Mouse (Mus musculus) forebrain, embryonic 12.5 days (tissue): Measurements from ENCODE around the gene Thap3. TPM values are rescaled to one million over a fixed set of nuclear protein-coding genes. Genes with fewer than 3 reads are reported as not detected.
A peak's percentile ranks its signal among the peaks of the same experiment; 100 is the strongest.

Experiments used
- ATAC-seq: fragments of 200-750 bp; cut with Nextera tagmentation; 2 replicates; pipeline ENCODE4 v1.8.0; 2017; ENCODE audit warnings: moderate TSS enrichment; ENCODE audit not compliant: low FRiP score
- H3K27ac ChIP-seq: fragments of 300-500 bp; sonication (generic); 2 replicates; pipeline ENCODE4 v1.5.1; 2016; ENCODE audit warnings: mild to moderate bottlenecking
- H3K27me3 ChIP-seq: fragments of 300-500 bp; sonication (generic); 2 replicates; pipeline ENCODE4 v1.6.1; 2016; ENCODE audit warnings: mild to moderate bottlenecking
- H3K36me3 ChIP-seq: fragments of 300-500 bp; sonication (generic); replicated peaks from 2 replicates; pipeline ENCODE4 v1.6.1; 2016; ENCODE audit warnings: mild to moderate bottlenecking
- H3K4me1 ChIP-seq: fragments of 300-500 bp; sonication (generic); 2 replicates; pipeline ENCODE4 v1.6.1; 2016
- H3K4me2 ChIP-seq: fragments of 300-500 bp; sonication (generic); 2 replicates; pipeline ENCODE4 v1.6.1; 2016; ENCODE audit warnings: mild to moderate bottlenecking, moderate library complexity
- H3K4me3 ChIP-seq: fragments of 300-500 bp; sonication (generic); replicated peaks from 2 replicates; pipeline ENCODE4 v1.5.1; 2016; ENCODE audit warnings: mild to moderate bottlenecking
- H3K9ac ChIP-seq: fragments of 300-500 bp; sonication (generic); 2 replicates; pipeline ENCODE4 v1.6.1; 2016; ENCODE audit warnings: mild to moderate bottlenecking
- H3K9me3 ChIP-seq: fragments of 300-500 bp; sonication (generic); 2 replicates; pipeline ENCODE4 v1.6.1; 2016
- WGBS: fragments of 180-500 bp; shearing (Covaris S2); methylation state at CpG from one replicate; pipeline ENCODE4 v1.1.7; 2016; 5-methylcytosine and 5-hydroxymethylcytosine counted together
- polyA plus RNA-seq: library from polyadenylated mRNA; unstranded; fragments of >200 nt; fragmentation: Nextera tagmentation; extraction: Ambion mirVana; gene quantifications from 2 replicates; pipeline ENCODE4 v1.2.1, GENCODE M21; 2016

Thap3 gene
- polyA plus RNA-seq, 1 experiment from 2014 or later = 38.6 TPM

DNA sequence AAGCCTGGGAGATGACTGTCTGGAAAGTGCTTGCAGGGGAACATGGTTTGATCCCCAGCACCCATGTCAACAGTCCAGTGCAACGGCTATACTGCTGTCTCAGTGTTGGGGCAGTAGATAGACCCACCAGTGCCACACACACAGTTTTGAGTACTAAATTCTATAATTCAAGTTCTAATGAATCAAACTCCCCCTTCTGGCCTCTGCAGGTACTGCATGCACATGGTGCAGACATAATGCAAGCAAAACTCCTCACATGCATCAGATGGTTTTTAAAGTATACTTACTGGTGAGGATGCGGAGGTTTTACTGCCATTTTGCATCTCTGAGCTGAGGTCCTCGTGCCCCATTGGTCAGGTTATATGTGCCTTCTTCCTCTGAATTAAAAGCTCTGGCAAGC, 13.4 kb downstream of the Thap3 start:
- no peak overlapping the region for H3K9ac ChIP-seq
- ATAC-seq = no peak
- H3K27ac ChIP-seq = no peak overlapping the region
- peaks cover 6% of the 10 kb centered on the region; the same call in 1 of the 2 replicates for H3K9me3 ChIP-seq
- H3K4me1 ChIP-seq = no peaks in the 10 kb centered on the region
- no peak overlapping the region for H3K4me2 ChIP-seq
- H3K27me3 ChIP-seq = no peaks in the 10 kb centered on the region
- H3K4me3 ChIP-seq = no peak overlapping the region
- WGBS = 91% methylated on average over 3 of the region's 3 CpGs
- peaks cover 75% of the 10 kb centered on the region for H3K36me3 ChIP-seq

DNA sequence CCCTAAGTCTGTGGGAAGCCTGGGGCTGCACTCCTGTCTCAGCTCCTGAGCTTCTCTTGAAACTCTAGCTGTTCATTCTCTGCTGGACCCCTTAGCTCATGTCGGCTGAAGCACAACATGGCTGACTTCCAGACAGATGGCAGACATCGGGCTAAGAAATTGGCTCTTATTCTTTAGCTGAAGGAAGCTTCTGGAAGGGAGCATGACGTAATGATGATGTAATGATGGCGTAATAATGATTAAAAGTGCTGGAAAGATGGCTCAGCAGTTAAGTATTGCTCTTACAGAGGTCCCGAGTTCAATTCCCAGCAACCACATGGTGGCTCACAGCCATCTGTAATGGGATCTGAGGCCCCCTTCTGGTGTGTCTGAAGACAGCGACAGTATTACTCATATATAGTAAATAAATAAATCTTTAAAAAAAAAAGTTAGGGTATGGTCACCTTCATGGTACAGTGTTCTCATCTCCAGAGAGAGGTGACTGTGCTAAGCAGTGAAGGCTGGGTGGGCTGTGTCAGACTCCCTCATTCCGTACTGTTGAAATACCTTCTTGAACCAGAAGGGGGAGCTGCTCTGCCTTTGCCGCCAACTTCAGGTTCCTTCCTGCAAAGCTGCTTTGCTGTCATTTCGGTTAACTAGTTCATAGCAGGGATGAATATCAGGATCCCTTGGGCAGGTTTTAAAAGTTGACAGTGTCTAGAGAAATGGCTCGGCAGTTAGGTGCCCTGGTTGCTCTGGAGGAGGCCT, 16.4 kb downstream of the Thap3 start:
- peaks cover 78% of the 10 kb centered on the region for H3K36me3 ChIP-seq
- 69% methylated on average over 10 of the region's 10 CpGs for WGBS
- no peak for ATAC-seq

DNA sequence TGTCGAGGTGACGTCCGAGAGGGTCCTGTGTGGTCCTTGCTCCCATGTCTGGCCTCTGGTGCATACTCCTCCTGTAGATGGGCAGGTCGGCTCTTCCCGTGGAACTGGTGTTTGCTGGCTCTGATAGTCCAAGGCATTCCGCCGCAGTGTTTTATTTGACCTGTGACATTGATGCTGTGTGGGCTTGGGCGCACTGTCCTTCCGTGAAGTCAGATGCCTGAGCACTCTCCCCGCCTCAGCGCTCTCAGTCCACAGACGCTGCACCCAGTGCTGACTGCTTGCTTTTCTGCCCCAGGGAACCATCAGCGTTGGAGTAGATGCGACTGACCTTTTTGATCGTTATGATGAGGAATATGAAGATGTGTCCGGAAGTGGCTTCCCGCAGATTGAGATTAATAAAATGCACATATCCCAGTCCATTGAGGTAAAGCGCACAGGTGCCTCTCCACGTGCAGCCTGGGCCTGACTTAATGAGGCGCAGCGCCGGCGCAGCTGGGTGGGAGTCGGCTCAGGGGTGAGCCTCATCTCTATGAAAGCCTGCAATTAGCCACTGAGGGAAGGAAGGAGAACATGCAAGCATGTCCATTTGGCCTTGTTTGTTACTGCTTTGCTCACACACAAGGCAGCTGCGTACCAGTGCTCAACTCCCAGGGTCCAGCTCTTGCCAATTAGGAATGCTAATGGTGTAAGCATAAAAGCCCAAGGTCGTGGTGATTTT, 20.4 kb downstream of the Thap3 start:
- WGBS = 89% methylated on average over 26 of the region's 26 CpGs
- Histone ChIP-seq H3K9ac (no peak overlapping the region), H3K4me2 (no peak overlapping the region), H3K27me3 (no peaks in the 10 kb centered on the region), H3K4me1 (no peaks in the 10 kb centered on the region), H3K4me3 (no peak overlapping the region), H3K36me3 (peaks cover 70% of the 10 kb centered on the region), H3K9me3 (no peaks in the 10 kb centered on the region), H3K27ac (peak overlapping the region; percentile 21; the same call in 1 of the 2 replicates)
- ATAC-seq = no peak

More for the DNA sequence above, 16.4 kb downstream of the Thap3 start:
- Histone ChIP-seq H3K4me3 (no peak overlapping the region), H3K4me2 (no peak overlapping the region), H3K9me3 (peaks cover 6% of the 10 kb centered on the region; the same call in 1 of the 2 replicates), H3K4me1 (no peaks in the 10 kb centered on the region), H3K27ac (no peak overlapping the region), H3K27me3 (no peaks in the 10 kb centered on the region), H3K9ac (no peak overlapping the region)

DNA sequence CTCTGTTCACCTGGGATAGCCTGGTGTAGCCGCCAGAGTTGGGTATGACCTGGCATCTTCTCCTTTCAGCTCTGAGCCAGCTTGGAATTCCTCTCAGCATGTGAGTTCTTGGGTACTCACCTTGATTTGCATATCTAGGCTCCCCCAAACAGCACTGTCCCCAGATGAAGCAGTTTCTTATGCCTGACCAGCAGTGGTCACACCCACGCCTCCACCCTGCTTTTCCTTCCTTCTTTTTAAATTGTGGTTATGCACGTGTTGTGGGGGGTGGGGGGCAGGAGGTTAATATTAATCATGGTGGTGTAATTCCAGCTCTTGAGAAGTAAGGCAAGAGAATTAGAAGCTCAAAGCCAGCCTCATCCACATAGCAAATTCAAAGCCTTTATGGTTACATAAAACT, 26.0 kb downstream of the Thap3 start:
- no peaks in the 10 kb centered on the region for H3K27me3 ChIP-seq
- H3K4me1 ChIP-seq = no peaks in the 10 kb centered on the region
- H3K9ac ChIP-seq = no peak overlapping the region
- 90% methylated on average over 3 of the region's 3 CpGs for WGBS
- H3K4me2 ChIP-seq = no peak overlapping the region
- H3K36me3 ChIP-seq = peaks cover 77% of the 10 kb centered on the region
- H3K9me3 ChIP-seq = no peaks in the 10 kb centered on the region
- no peak overlapping the region for H3K4me3 ChIP-seq
- H3K27ac ChIP-seq = no peak overlapping the region
- ATAC-seq = no peak

DNA sequence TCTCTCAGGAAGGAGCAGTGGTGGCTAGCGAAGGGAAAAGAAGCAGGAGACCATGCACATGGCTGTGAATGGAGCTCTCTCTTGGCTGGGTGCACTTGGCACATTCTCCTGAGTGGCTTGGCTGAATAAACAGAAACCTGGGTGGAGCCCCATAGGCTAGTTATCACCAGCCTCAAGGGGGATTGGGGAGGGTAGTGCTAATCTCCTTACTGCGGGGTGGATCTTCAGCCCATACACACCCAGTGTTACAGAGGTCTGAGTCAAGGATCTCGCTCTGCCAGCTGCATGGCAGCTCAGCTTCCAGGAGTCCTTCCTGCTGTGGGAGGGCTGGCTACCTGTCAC, 28.3 kb downstream of the Thap3 start:
- ATAC-seq = no peak
- 87% methylated on average over 3 of the region's 3 CpGs for WGBS
- H3K4me2 ChIP-seq = no peak overlapping the region
- H3K27me3 ChIP-seq = no peaks in the 10 kb centered on the region
- H3K4me3 ChIP-seq = no peak overlapping the region
- H3K36me3 ChIP-seq = peaks cover 84% of the 10 kb centered on the region
- H3K9ac ChIP-seq = no peak overlapping the region
- no peaks in the 10 kb centered on the region for H3K9me3 ChIP-seq
- no peak overlapping the region for H3K27ac ChIP-seq
- no peaks in the 10 kb centered on the region for H3K4me1 ChIP-seq

DNA sequence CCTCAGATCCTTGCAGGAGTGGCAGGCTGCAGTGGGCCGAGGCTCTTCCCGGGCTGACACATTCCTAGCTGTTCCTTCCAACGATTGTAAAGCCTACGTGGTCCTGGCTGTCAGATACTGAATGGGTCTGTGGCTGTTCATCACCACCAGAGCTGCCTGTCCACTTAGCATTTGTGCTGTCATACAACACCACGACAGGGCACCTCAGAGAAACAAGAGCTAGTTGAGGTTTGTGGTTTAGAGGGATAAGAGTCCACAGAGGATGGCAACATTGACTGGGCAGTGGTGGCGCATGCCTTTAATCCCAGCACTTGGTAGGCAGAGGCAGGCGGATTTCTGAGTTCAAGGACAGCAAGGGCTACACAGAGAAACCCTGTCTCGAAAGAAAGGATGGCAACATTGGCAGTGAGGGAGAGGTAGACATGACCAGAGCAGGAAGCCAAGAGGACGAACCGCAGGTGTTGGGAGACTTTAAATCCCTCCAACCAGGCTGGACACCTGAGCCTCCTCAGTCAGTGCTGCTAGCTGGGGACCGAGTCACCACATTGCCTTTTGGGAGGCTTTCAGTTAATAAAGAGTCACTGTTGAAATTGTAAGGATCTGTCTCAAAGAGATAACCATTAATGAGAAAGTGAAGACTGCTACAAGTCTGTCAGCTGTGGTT, 28.8 kb downstream of the Thap3 start:
- Histone ChIP-seq H3K4me1 (no peaks in the 10 kb centered on the region), H3K4me3 (no peak overlapping the region), H3K9me3 (no peaks in the 10 kb centered on the region), H3K27ac (no peak overlapping the region), H3K36me3 (peaks cover 82% of the 10 kb centered on the region), H3K27me3 (no peaks in the 10 kb centered on the region), H3K4me2 (no peak overlapping the region), H3K9ac (no peak overlapping the region)
- 88% methylated on average over 11 of the region's 11 CpGs for WGBS
- ATAC-seq = no peak

DNA sequence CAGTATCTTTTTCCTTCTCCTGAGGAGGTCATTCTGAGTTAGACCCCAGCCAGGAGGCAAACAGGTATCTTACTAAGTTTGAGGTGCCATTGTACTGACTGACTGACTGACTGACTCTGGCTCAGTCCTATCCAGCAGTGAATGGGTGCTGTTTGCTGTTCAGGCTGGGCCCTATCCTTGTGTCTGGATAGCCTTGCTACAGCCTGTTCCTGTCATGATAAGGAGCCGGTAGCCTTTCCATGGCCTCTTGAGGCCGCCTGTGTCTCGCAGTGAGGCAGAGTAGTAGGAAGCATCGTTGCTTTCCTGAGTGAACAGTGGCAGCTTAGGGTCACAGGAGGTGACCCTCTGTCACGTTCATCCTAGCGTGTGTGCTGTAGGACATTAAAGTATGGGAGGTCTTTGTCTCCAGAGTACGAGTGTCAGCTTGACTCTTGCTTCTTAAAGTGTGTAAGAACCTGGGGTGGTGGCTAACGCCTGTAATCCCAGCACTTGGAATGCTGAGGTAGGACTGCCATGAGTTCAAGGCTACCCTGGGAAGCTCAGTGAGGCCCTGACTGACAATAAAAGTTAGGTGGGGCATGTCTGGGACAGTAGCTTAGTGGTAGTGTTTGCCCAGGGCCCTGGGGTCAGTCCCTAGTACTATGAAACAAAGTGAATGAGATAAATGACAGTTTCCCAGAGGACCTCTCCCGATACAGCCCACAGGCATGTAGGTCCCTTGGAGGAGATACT, 31.0 kb downstream of the Thap3 start:
- H3K36me3 ChIP-seq = peaks cover 82% of the 10 kb centered on the region
- H3K4me3 ChIP-seq = no peak overlapping the region
- no peaks in the 10 kb centered on the region for H3K27me3 ChIP-seq
- no peaks in the 10 kb centered on the region for H3K9me3 ChIP-seq
- no peak overlapping the region for H3K9ac ChIP-seq
- WGBS = 92% methylated on average over 9 of the region's 9 CpGs
- no peak overlapping the region for H3K27ac ChIP-seq
- ATAC-seq = no peak
- no peaks in the 10 kb centered on the region for H3K4me1 ChIP-seq
- no peak overlapping the region for H3K4me2 ChIP-seq

DNA sequence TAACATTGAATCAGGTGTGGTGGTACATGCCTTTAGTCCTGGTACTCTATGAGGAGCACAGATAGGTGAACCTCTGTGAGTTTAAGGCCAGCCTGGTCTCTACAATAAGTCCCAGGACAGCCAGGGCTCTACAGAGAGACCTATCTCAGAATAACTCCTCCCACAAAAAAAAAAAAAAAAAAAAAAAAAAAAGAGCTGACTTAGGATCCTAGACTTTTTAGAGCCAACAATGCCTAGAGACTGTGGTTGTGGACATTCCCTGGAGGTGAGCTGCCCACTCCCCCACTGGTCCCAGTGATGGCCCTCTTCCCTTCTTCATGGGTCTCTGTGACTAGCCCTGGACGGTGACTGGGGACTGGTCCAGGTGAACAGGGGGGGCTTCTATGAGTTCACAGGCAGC, 33.0 kb downstream of the Thap3 start:
- H3K27ac ChIP-seq = no peak overlapping the region
- peaks cover 85% of the 10 kb centered on the region for H3K36me3 ChIP-seq
- H3K9me3 ChIP-seq = no peaks in the 10 kb centered on the region
- no peak for ATAC-seq
- H3K4me3 ChIP-seq = no peak overlapping the region
- WGBS = 90% methylated on average over 1 of the region's 1 CpGs
- no peak overlapping the region for H3K9ac ChIP-seq
- H3K4me1 ChIP-seq = no peaks in the 10 kb centered on the region
- no peak overlapping the region for H3K4me2 ChIP-seq
- no peaks in the 10 kb centered on the region for H3K27me3 ChIP-seq

DNA sequence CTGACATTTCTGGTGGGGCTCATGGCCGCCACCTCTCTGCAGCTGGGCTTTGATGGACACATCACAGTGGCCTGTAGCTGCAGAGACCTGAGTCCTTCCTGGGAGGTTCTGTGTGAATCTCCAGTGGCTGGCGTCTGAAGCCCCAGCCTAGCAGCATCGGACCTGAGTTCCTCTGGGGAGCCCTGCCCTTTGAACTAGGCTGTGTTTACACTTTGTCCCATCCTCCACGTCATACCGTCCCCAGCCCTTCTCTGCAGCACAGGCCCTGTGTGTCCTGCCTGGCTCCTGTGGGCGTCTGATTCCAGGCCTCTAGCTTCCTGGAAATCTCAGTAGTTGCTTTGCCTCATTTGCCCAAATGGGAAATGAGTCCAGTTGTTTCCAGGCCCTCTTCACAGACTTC, 35.6 kb downstream of the Thap3 start:
- 90% methylated on average over 6 of the region's 6 CpGs for WGBS
- H3K27me3 ChIP-seq = no peaks in the 10 kb centered on the region
- no peak for ATAC-seq
- H3K27ac ChIP-seq = no peak overlapping the region
- no peaks in the 10 kb centered on the region for H3K4me1 ChIP-seq
- H3K36me3 ChIP-seq = peaks cover 65% of the 10 kb centered on the region
- H3K4me3 ChIP-seq = no peak overlapping the region
- no peak overlapping the region for H3K4me2 ChIP-seq
- H3K9ac ChIP-seq = no peak overlapping the region
- H3K9me3 ChIP-seq = no peaks in the 10 kb centered on the region

DNA sequence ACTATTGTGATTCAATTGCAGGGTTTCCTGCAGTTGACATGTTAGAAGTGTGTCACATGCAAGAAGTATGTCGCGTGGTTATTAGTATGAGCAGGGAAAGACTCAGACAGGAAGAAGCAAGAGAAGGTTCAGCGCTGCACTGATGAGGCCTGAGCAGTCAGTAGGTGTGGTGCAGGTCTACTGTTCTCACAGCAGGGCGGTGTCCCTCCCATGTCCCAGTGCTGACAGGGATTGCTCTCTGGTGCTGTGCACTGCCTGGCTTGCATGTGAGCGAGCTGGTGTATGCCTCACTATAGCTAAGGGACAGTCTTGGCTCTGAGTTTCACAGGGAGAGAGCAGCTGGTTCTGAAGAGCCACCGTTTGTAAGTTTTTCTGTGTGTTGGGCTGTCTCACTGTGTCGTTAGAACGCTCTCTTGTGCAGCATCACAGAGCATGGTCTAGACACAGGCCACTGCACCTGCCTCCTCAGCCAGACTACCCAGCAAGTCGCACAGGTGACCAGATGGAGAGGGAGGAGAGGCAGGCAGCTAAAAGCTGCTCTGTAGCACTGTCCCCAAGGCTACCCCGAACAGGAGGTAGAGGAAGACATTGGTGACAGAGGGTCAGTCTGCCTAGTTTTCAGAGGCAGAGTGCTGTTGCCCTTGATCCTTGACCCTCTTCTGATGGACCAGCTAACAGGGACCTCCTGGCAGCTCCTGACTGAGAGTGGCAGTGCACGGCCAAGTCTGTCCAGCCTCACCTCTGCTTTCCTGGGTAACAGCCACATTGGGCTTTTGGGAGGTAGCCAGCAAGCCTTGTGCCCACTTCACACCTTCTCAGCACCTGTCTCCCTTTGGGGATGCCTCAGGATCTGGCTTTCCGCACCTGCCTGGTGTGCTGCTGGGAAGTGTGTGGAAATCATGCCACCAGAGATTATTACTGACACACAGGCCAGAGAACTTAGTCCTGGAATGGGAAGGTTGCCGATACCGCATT, 40.0 kb downstream of the Thap3 start:
- Histone ChIP-seq H3K36me3 (peaks cover 30% of the 10 kb centered on the region), H3K4me3 (no peak overlapping the region), H3K9ac (no peak overlapping the region), H3K4me2 (no peak overlapping the region), H3K4me1 (no peaks in the 10 kb centered on the region), H3K9me3 (no peaks in the 10 kb centered on the region), H3K27ac (no peak overlapping the region), H3K27me3 (no peaks in the 10 kb centered on the region)
- WGBS = 90% methylated on average over 14 of the region's 14 CpGs
- ATAC-seq = no peak

DNA sequence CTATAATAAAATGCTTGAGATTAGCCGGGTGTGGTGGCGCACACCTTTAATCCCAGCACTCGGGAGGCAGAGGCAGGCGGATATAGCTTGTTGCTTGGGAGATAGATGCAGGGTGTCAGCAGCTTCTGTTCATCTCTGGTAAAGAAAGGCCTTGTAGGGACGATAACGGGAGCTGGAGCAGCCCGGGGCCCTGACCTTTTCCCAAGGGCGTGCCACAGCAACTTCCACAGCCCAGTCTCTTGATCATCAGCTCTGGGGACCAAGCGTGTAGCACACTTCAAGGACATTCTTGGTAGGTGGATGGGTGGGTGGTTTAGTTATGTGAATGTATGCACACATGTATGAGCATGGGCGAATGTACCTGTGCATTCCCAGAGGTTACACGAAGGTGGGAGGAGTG, 42.6 kb downstream of the Thap3 start:
- Histone ChIP-seq H3K9me3 (no peaks in the 10 kb centered on the region), H3K9ac (no peak overlapping the region), H3K4me1 (no peaks in the 10 kb centered on the region), H3K27me3 (no peaks in the 10 kb centered on the region), H3K4me2 (no peak overlapping the region), H3K4me3 (no peak overlapping the region), H3K27ac (no peak overlapping the region), H3K36me3 (peaks cover 5% of the 10 kb centered on the region)
- WGBS = 89% methylated on average over 11 of the region's 11 CpGs
- ATAC-seq = no peak
